Mouse (Mus musculus): ENCODE results near the gene Rnf149.
"Not testable (repeated sequence)": the region's sequence is repeated elsewhere in the genome, so short reads cannot be mapped to it uniquely, and the experiment has no call there.

The Rnf149 gene

DNA sequence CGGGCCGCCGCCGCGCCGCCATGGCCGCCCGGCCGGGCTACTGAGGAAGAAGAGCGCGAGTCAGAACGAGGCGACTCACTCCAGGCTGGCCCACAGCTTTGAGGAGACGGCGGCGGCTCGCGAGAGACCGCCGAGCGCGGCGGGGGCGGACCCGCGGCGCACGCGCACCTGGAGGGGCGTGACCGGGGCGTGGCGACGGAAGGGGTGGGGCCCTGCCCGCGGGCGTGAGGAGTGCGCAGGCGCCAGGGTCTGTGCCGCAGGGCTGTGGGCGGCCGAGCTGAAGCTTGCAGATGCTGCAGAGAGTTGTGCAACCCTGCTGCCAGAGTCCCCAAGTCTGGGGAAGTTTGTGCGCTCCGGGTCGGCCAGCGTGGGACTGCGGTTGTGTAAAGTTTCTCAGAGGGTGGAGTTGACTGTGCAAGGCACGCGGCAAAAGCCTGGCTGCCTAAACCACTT, at the start of gene Rnf149:
TSS of gene Rnf149 (minus strand) at position 153 of the 453 bp plus-strand sequence.
- CTCF ChIA-PET, result no interaction called here

DNA sequence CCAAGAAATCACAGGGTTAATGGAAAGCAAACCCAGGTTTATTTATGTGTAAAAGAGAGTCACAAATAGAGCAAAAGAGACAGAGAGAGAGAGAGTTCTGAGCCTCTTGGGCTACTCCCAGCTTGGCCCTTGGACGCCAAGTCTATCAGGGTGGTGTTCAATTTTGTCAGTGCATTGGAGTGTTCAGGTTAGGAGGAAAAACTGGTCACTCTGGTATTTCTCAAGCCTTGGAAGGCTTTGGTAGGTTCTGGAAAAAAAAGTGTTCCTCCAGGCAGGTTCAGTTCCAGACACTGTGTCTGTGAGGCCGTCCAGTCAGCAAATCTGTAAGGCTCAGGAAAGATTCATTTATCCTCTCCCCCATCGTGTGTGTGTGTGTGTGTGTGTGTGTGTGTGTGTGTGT, 48.3 kb upstream of the Rnf149 start:
- CTCF ChIA-PET, result no interaction called here

DNA sequence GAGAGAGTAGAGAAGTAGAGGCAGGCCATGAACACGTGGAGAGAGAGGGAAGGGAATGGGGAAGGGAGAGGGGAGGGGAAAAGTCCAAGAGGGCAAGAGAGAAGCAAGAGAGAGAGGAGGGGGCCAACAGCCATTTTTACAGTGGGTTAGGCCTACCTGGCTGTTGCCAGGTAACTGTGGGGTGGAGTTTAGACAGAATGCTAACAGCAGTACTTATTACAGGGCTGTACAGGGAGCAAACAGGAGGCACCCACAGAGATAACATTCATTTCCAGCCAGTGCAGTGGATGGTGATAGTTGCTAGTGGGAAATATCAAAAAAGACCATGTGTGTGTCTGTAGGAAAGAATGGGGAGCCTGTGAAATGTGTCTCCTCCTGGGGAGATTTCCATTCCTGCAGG, 46.5 kb upstream of the Rnf149 start:
- CTCF ChIA-PET, result no interaction called here

DNA sequence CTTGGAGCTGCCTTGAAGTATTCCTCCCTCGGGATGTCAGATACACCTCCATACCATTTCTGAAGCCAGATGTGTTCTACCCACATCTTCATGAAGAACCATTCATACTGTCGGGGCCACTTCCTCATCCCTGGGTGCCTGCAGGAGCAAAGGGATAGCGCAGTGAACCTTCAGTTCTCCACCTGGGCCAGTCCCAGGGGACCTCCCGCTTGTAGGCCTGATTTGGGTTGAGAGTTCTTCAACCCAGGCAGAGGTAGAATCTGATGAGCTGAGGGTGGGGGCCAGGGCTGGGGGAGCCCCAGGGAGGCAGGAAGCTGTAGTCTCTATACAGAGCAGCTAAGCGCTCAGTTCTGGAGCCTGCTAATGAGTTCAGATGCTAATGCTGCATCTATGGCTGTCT, 45.9 kb upstream of the Rnf149 start:
- CTCF ChIA-PET, result no interaction called here

DNA sequence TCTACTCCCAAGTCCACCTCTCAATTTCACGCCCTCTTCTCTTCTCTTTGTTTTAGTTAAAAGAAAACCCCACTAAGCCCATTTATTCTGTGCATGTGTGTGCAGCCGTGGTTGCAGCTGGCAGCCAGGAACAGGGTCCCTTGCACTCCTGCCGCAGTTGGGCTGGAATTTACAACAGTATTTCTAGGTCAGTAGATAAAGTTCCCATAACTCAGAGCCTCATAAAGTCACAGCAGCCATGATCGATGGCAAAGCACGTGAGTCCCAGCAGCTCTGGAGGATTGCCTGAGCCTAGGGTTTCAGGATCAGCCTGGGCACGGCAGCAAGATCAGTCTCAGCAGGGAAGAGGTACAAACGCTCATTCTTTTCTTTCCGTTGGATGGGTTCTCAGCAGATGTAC, 41.3 kb upstream of the Rnf149 start:
- CTCF ChIA-PET, result no interaction called here

DNA sequence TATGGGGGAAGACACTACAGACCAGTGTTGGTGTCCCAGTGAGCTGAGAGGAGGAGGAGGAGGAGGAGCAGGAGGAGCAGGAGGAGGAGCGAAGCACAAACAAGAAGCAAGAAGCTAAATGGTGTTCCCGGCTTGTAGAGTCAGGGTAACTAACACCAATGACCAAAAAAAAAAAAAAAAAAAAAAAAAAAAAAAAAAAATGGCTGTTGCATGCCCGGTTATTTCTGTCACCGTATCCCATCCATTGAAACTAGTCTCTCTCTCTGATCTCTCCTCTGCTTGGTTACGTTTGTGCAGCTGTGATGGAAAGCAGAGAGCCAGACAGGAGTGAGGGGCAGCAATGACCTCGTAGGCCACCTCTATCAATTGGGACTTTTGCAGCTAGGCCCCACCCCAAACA, 38.3 kb upstream of the Rnf149 start:
- CTCF ChIA-PET, result interaction anchor here (0.5 to 1.1 kb wide), 2 partner anchors 224 to 321 kb away, joined by 3 read pairs; no protein-coding TSS in a partner anchor

DNA sequence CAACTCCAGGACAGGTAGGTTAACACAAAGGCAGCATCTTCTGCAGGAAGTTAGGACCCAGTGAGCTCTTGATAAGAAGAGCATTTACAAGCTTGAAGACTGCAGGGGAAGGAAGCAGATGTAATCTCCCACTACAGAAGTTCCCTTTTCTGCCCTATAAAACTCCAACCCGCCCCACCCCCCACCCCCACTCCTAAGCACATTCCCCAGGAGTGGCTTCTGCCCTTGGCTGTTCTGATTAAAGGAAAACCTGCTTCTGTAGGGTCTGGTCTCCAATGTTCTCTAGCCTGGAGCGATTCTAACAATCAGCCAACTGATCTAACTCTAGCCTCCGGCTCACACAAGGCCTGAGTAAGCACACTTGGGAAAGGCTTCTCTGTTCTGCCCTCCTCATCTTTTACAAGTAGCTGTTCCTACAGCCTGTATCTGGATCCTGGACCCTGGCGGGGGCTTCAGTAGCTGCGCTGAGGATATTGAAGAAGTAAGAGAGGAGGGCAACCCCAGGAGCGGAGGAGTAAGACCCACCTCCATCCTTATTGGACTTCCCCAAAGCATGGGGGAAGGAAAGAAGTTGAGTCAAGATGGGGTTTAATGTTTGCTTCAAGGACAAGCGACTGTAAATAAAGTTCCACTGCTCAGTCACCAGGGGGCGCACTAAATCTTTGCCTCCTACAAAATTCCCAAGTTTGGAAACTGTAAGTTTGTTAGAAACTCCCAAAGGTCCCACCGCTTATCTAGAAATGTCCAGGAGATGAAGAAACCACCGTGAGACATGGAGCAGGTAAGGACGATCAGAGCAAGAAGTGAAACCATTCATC, 37.5 kb upstream of the Rnf149 start:
- CTCF ChIA-PET, result interaction anchor here (0.7 kb wide), 1 partner anchor 21 kb away, joined by 3 read pairs; no protein-coding TSS in a partner anchor

DNA sequence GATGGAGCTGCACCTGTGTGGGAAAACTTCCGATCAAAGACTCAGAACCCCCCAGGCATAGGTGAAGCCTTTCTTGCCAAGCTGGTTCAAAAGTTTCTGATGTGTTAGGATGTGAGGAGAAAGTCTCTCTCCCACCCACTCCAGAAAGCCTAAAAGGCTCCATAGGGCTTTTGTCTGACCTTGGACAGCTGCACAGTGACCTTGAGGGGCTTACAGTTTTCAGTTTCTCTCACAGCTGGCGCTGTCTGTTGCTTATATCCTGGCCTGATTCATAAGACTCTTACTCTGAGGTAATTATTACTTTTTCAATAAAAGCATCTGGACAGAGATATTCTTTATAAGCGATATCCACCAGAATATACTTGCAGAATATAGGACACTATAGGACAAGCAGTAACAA, 35.9 kb upstream of the Rnf149 start:
- CTCF ChIA-PET, result no interaction called here

DNA sequence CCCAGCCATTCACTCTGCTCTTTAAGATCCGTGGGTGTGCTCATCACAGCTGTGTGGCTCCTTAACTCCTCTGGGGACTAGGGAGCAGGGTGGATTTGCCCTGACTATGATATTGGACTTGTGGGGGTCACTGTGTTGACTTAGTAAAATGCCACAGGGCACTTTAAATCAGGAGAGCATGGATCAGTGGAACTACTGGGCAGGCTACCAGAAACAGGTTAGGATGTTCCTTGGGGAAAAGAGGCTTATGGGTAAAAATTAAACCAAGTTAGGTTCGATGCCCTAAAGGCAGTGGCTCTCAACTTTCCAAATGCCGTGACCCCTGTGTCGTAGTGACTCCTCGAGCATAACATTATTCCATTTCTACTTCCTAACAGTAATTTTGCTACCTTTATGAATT, 35.3 kb upstream of the Rnf149 start:
- CTCF ChIA-PET, result no interaction called here

DNA sequence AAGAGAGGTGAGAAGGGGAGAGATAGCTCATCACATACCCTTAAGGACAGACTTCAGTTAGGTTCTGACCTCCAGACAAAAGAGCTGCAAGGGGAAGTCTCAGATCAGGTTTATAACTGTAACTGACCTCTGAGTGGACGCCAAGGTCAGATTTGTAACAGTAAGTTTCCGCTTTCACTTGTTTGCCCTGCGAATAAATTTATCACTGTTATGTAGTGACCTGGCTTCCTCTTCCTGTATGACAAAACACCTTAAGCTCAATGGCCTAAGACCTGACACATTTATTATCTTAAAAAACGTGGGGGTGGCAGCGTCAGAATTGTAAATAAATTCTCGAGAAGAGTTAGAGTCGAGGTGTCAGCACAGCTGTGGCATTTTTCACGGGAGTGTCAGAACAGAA, 31.3 kb upstream of the Rnf149 start:
- CTCF ChIA-PET, result no interaction called here

DNA sequence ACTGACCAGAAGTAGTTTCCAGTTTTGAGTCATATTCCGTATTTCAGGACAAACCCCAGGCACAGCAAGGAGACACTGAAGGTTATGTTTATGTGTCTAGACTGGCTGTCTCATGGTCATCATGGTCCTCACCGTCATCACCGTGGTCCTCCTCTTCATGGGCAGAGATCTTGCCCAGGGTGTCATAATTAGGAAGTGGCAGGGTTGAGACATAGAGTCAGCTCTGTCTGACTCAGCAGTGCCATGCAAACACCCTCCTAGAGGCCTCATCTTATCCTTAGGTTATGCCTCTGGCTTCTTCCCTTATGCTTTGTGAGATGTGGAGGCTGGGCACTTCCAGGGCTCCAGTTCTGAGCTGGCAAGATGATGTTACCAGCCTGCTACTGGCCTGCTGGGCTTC, 25.3 kb upstream of the Rnf149 start:
- CTCF ChIA-PET, result interaction anchor here (0.5 kb wide), 1 partner anchor 698 kb away, joined by 5 read pairs; no protein-coding TSS in a partner anchor

DNA sequence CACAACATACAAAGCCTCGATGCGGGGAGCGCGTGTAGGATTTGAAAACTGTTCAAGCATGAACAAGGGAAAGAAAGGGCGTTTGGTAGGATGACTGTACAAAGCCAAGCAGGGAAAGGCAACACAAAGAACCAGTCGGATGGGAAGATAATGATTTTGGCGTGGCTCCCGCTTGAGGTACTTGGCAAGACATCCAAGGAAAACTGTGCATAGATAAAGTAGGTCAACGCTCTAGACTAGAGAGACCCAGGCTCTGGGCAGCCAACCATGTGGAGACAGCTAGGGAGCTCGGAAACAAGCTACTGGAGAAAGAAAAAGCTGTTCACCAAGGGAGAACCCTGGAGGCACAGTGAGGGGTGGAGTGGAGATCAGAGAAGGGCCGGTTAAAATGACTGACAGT, 21.5 kb upstream of the Rnf149 start:
- CTCF ChIA-PET, result no interaction called here

DNA sequence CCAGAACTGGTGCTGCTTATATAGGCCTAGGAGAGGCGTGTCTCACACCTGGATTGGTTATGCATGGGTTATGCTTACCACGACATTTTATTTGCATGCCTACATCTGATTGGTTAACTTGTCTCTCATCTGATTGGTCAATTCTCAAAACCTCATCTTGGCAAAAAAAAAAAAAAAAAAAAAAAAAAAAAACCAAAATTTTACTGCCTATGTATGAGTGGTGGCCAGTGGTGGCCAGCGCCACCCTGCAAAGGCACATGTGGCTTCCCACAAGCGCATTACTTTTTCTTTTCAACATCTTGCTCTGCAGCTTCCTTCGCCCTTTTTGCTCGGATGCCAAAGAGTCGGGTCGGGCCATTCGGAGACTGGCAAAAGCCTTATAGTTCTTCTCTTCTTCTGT, 19.9 kb upstream of the Rnf149 start:
- CTCF ChIA-PET, result not testable (repeated sequence)

DNA sequence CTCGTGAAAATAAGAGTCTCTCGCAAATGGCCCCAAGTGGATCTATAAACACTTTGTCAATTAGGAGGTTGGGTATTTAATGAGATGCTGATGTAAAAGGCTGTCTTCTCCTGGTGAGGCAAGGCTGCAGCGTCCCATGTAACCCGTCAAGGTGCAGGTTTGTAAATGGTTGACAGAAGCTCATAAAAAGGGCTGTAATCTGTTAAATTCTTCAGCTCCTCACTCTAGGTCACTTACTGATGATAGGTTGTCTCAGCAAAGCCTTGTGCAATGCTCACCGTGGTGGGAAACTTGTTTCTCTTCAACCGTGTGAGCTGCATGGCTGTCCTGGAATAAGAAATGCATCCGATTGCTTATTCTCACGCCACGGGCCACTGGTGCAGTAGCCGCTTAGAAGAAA, 16.6 kb upstream of the Rnf149 start:
- CTCF ChIA-PET, result no interaction called here

DNA sequence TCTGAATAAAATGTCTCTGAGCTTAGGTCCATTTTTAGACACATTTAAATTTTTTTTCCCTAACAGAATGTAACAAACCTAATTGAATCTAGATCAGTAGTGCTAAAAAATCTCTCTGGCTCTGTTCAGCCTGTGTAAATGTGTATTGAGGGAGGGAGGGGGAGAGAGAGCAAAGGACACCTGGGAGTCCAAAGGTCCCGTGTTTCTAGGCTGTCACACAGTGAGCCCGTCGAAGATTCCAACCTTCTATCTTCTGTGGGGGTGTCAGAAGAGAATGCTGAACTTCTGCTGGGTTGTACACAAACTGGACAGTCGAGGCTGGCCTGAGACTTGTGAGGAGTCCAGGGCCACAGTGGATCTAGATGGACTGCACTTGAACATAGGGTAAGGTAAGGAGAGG, 14.9 kb upstream of the Rnf149 start:
- CTCF ChIA-PET, result no interaction called here

DNA sequence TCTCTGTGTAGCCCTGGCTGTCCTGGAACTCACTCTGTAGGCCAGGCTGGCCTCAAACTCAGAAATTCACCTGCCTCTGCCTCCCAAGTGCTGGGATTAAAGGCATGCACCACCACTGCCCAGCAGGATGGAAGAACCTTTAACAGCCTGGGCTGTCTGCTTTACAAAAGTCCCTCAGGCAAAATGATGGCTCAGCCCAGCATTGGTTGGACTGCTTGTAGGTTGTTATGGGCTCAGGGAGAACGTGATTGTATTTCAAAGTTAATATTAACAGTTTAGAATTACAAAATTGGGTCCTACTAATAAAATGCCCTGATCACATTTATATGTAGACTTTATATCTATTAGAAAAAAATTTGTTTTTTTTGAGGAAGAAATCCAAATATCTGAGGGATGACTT, 14.4 kb upstream of the Rnf149 start:
- CTCF ChIA-PET, result not testable (repeated sequence)

DNA sequence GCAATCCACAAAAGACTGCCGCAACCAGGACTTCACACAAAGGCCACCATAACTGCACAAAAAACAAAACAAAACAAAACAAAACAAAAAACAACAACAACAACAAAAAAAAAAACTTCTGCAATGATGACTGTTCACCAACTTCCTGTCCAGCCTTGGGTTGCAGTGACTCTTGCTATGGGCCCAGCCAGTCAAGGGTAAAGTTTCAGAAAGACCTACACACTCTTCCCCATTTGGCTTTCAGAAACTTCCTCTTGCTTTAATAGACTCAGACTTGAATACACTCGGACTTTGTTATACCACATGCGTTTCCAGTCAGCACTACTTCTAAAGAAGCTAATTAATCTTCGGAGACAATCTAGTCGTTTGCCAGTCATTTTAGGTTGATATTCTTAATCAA, 13.0 kb upstream of the Rnf149 start:
- CTCF ChIA-PET, result no interaction called here

DNA sequence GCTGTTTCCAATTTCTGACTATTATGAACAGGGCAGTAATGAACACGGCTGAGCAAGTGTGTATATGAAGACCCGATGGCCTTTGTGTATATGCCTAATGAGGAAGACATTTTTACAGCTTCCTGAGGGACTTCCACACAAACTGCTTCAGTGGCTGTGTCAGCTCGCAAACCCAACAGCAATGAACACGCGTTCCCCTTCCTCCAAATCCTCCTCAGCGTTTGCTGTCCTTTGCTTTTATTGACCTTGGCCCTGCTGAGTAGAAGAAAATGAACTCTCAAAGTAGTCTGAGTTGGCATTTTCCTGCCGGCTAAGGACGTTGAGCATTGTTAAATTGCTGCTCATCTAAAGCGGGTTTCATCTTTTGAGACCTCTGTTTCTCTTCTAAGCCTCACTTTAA, 8.2 kb upstream of the Rnf149 start:
- CTCF ChIA-PET, result no interaction called here

DNA sequence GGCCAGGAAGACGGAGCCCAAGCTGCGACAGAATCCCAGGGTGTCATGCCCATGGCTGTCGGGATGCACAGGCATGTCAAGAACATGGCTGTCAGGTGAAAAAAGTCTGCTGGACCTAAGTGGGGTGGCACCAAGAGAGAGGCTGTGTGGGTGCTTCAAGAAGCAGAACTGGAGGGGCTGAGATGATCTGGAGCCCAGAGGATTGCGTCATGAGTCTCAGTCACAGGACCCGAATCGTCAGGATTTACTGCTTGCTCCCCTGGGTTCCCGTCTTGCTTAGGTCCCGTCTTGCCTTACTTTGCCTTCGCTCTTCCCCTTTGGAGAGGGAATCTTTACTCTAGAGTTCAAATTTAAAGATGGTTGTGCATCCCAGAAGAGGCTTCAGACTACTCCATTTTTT, 6.0 kb upstream of the Rnf149 start:
- CTCF ChIA-PET, result no interaction called here

DNA sequence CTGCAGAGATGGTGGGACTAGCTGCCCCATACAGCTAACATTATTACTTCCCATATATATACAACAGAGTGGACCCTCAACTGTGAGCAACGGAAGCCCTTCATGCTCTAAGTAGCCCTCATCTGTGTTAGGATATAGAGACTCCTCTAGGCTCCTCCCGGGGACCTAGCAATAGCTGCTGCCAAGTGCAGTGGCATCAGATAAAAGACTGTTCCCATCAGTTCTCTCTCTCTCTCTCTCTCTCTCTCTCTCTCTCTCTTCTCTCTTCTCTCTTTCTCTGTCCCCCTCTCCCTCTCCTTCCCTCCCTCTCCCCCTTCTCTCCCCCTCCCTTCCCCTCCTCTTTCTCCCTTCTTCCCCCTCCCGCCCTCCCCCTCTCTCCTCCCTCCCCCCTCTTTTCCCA, 4.0 kb upstream of the Rnf149 start:
- CTCF ChIA-PET, result no interaction called here

DNA sequence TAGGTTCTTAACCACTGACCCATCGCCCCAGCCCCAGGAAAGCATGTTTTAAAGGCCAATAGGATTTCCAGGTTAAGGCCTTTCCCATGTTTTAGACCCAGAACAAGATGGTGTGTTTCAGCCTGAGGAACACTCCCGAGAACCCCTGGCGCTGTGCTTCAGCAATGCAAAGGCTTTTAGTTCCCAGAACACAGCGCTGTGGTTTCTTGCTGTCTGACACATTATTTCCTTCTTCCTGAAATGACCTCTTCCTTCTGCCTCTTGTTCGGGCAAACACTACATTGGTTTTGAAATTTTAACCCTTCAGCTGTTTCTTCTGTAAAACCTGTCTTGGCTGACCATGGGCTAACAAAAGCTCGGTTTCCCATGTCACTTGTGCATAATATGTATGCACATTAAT, 1.9 kb upstream of the Rnf149 start:
- CTCF ChIA-PET, result no interaction called here

DNA sequence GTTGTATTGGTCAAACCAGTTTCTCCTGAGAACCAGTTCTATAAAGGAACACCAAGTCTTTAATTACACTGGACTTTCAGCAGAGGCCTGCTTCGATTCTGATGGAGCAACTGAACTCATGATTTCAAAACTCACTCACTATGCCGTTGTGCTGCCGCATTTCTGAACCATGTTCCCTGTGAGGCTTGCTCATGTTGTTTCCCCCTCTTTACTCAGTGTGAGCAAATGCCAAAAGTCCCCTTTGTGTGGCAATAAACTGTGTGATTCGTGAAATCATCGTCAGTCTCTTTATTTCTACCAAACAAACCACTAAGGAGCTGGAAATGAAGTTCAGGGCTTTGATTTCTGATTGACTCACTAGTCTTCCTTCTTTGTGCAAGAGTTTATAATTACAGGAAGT, 1.2 kb upstream of the Rnf149 start:
- CTCF ChIA-PET, result no interaction called here

DNA sequence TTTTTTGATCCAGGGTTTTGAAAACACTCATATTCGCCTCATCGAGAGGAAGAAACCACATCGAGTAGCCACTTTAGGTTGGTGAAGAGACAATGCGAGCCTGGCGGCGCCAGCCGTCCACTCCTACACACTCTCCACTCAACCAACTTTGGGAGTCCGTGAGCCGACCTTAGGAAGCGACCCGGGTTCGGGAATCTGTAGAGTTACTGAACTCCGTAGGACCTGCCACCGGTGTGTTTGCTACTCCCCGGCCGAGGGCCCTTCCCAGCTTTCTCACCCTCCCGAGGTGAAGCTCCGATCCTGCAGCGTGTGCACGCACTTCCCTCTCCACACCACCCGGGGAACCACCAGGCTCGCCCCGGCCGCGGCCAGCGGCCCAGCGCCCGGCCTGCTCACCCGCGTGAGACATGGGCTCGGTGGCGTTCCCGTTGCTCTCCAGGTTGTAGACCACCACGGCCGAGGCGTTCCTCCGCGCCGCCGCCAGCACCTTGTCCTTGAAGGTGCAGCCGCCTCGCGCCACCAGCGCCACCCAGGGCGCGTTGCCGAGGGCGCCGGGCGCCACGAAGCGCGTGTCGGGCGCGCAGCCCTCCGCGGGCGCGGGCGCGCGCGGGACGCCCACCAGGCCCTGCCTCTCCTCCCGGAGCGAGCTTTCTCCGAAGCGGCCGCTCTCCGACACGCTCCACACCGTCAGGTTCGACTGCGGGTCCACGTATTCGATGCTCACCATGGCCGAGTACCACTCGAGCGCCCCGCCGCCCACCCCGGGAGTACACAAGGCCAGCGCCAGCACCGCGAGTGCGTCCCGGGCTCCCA, 568 bp downstream of the Rnf149 start:
- CTCF ChIA-PET, result interaction anchor here (0.7 kb wide), 1 partner anchor 12 kb away, joined by 3 read pairs; no protein-coding TSS in a partner anchor

Data from spleen, embryonic (tissue).